19 mouse cellular contexts compared by ENCODE assay signal in genomic region chr3:142924831-142925348, GRCm38 (mm10). TPM values are rescaled to one million over a fixed set of nuclear protein-coding genes. Genes with fewer than 3 reads are reported as not detected.
DNase-seq lines count a peak whose midpoint lies in the region; ATAC-seq and TF ChIP-seq lines count a peak whose summit lies in the region.
"Had no signal": no experiment of that assay in that cellular context is flagged by ENCODE, and none has a peak within 500 bp of the region (broad histone marks: within the 10 kb centered on the region; RNA-seq: fewer than 3 reads in every experiment).

No protein-coding gene starts in this region.

- no peaks in the 10 kb centered on the region for H3K4me1 ChIP-seq in forebrain, postnatal 0 days (ENCODE audit: insufficient read depth)
- no peaks in the 10 kb centered on the region for H3K4me1 ChIP-seq in forebrain, embryonic 15.5 days
- H3K4me1 ChIP-seq in midbrain, embryonic 14.5 days (ENCODE audit: control insufficient read depth, insufficient read depth, low read length): no peaks in the 10 kb centered on the region
- no peaks in the 10 kb centered on the region for H3K4me1 ChIP-seq in midbrain, embryonic 10.5 days
- H3K4me1 ChIP-seq in stomach, postnatal 0 days (replicated peaks; ENCODE audit: control insufficient read depth, insufficient read depth): no peaks in the 10 kb centered on the region
- H3K4me1 ChIP-seq: embryonic facial prominence, embryonic 10.5 days; neural tube, embryonic 12.5 days had no signal

- no peaks in the 10 kb centered on the region for H3K9me3 ChIP-seq in forebrain, postnatal 0 days (ENCODE audit: low read length)
- no peaks in the 10 kb centered on the region for H3K9me3 ChIP-seq in forebrain, embryonic 15.5 days
- H3K9me3 ChIP-seq in midbrain, embryonic 14.5 days (ENCODE audit: control insufficient read depth, low read length): no peaks in the 10 kb centered on the region
- no peaks in the 10 kb centered on the region for H3K9me3 ChIP-seq in midbrain, embryonic 10.5 days (replicated peaks)
- H3K9me3 ChIP-seq in stomach, postnatal 0 days (ENCODE audit: control insufficient read depth, low read length): no peaks in the 10 kb centered on the region
- H3K9me3 ChIP-seq: embryonic facial prominence, embryonic 10.5 days; neural tube, embryonic 12.5 days had no signal

- intact Hi-C loops in left cerebral cortex, adult 2 months (cut with DNase I): loop anchor here (10.0 kb wide), 1 partner anchor 150 kb away; no protein-coding TSS in a partner anchor

- TF ChIP-seq EP300 in stomach, postnatal 0 days (optimal IDR thresholded peaks at IDR 0.05): no peak

- ATAC-seq in forebrain, postnatal 0 days: no peak
- no peak for ATAC-seq in forebrain, embryonic 15.5 days (replicated peaks)
- ATAC-seq in midbrain, embryonic 14.5 days (ENCODE audit: low FRiP score, low TSS enrichment): no peak
- no peak for ATAC-seq in stomach, postnatal 0 days (ENCODE audit: low FRiP score, low TSS enrichment)
- ATAC-seq: inflammation-experienced regulatory T-cells, adult 6 months had no signal

- DNase-seq in forebrain, postnatal 0 days: no peak
- DNase-seq in left cerebral cortex, adult 2 months (ENCODE audit: extremely low spot score in 1 of 2, low spot score in 2 of 2): no peak
- no peak for DNase-seq in left cerebral cortex, adult 11 months (ENCODE audit: low spot score)
- peak; percentile 30 for DNase-seq in midbrain, embryonic 14.5 days
- DNase-seq in midbrain, embryonic 10.5 days (ENCODE audit: low spot score): no peak
- no peak for DNase-seq in stomach, postnatal 0 days (ENCODE audit: low spot score)
- DNase-seq in kidney, adult 18-20 months: no peak
- DNase-seq: adrenal gland, postnatal 10 days; cerebellum, adult 9-10 months; heart, postnatal 10 days; spleen, adult 18-20 months; thymus, adult 18-20 months; thymus, postnatal 4 days had no signal

- no peak overlapping the region for H3K4me3 ChIP-seq in forebrain, postnatal 0 days (ENCODE audit: low read depth, low read length)
- no peak overlapping the region for H3K4me3 ChIP-seq in forebrain, embryonic 15.5 days
- no peak overlapping the region for H3K4me3 ChIP-seq in left cerebral cortex, adult 2 months
- no peak overlapping the region for H3K4me3 ChIP-seq in midbrain, embryonic 14.5 days (replicated peaks; ENCODE audit: low read depth, low read length)
- H3K4me3 ChIP-seq in midbrain, embryonic 10.5 days: no peak overlapping the region
- no peak overlapping the region for H3K4me3 ChIP-seq in stomach, postnatal 0 days (ENCODE audit: low read depth, low read length)
- H3K4me3 ChIP-seq: embryonic facial prominence, embryonic 10.5 days; neural tube, embryonic 12.5 days had no signal

- no peak overlapping the region for H3K27ac ChIP-seq in forebrain, postnatal 0 days (ENCODE audit: low read depth, low read length)
- H3K27ac ChIP-seq in forebrain, embryonic 15.5 days (replicated peaks): no peak overlapping the region
- H3K27ac ChIP-seq in left cerebral cortex, adult 2 months: no peak overlapping the region
- H3K27ac ChIP-seq in midbrain, embryonic 14.5 days (replicated peaks; ENCODE audit: low read depth, low read length): no peak overlapping the region
- no peak overlapping the region for H3K27ac ChIP-seq in midbrain, embryonic 10.5 days (replicated peaks)
- no peak overlapping the region for H3K27ac ChIP-seq in stomach, postnatal 0 days (replicated peaks)
- H3K27ac ChIP-seq: embryonic facial prominence, embryonic 10.5 days; neural tube, embryonic 12.5 days had no signal

- H3K9ac ChIP-seq in forebrain, postnatal 0 days: no peak overlapping the region
- no peak overlapping the region for H3K9ac ChIP-seq in forebrain, embryonic 15.5 days (replicated peaks)
- H3K9ac ChIP-seq in midbrain, embryonic 14.5 days (replicated peaks; ENCODE audit: low read length): no peak overlapping the region
- no peak overlapping the region for H3K9ac ChIP-seq in stomach, postnatal 0 days (ENCODE audit: low read length)
- H3K9ac ChIP-seq: neural tube, embryonic 12.5 days had no signal

- H3K4me2 ChIP-seq in forebrain, postnatal 0 days (ENCODE audit: low read depth): no peak overlapping the region
- H3K4me2 ChIP-seq in forebrain, embryonic 15.5 days (replicated peaks): no peak overlapping the region
- H3K4me2 ChIP-seq in midbrain, embryonic 14.5 days (ENCODE audit: low read length): no peak overlapping the region
- no peak overlapping the region for H3K4me2 ChIP-seq in stomach, postnatal 0 days (replicated peaks; ENCODE audit: low read depth)
- H3K4me2 ChIP-seq: heart, embryonic 11.5 days; liver, embryonic 11.5 days; neural tube, embryonic 12.5 days had no signal

- H3K27me3 ChIP-seq in forebrain, postnatal 0 days (ENCODE audit: insufficient read depth, low read length): no peaks in the 10 kb centered on the region
- H3K27me3 ChIP-seq in forebrain, embryonic 15.5 days: no peaks in the 10 kb centered on the region
- H3K27me3 ChIP-seq in midbrain, embryonic 14.5 days (ENCODE audit: control insufficient read depth, insufficient read depth, low read length): no peaks in the 10 kb centered on the region
- no peaks in the 10 kb centered on the region for H3K27me3 ChIP-seq in midbrain, embryonic 10.5 days (ENCODE audit: low read depth, poor library complexity, severe bottlenecking)
- H3K27me3 ChIP-seq in stomach, postnatal 0 days (ENCODE audit: control insufficient read depth, insufficient read depth, low read length): no peaks in the 10 kb centered on the region
- H3K27me3 ChIP-seq: neural tube, embryonic 12.5 days had no signal

- H3K36me3 ChIP-seq in forebrain, postnatal 0 days (ENCODE audit: insufficient read depth): no peaks in the 10 kb centered on the region
- no peaks in the 10 kb centered on the region for H3K36me3 ChIP-seq in forebrain, embryonic 15.5 days
- H3K36me3 ChIP-seq in midbrain, embryonic 14.5 days (ENCODE audit: control insufficient read depth, insufficient read depth, low read length): no peaks in the 10 kb centered on the region
- no peaks in the 10 kb centered on the region for H3K36me3 ChIP-seq in midbrain, embryonic 10.5 days
- no peaks in the 10 kb centered on the region for H3K36me3 ChIP-seq in stomach, postnatal 0 days (ENCODE audit: control insufficient read depth, insufficient read depth, low read length)
- H3K36me3 ChIP-seq: embryonic facial prominence, embryonic 10.5 days; neural tube, embryonic 12.5 days had no signal

- 0 out of 2 replicates have a peak, but pooled peaks have one; percentile 14 for TF ChIP-seq CTCF in forebrain, postnatal 0 days (IDR thresholded peaks at IDR 0.05; ENCODE audit: low read depth)
- peak; percentile 53 for TF ChIP-seq CTCF in left cerebral cortex, adult 2 months (IDR thresholded peaks at IDR 0.05)
- peak; percentile 43 for TF ChIP-seq CTCF in stomach, postnatal 0 days (IDR thresholded peaks at IDR 0.05; ENCODE audit: low read depth)

- WGBS in forebrain, postnatal 0 days: 84% methylated on average over 2 of the region's 2 CpGs
- 87% methylated on average over 2 of the region's 2 CpGs for WGBS in forebrain, embryonic 15.5 days
- 82% methylated on average over 2 of the region's 2 CpGs for WGBS in midbrain, embryonic 14.5 days
- WGBS in midbrain, embryonic 10.5 days: 93% methylated on average over 2 of the region's 2 CpGs
- 67% methylated on average over 2 of the region's 2 CpGs for WGBS in stomach, postnatal 0 days

RNA-seq across cellular contexts. Expression of gene Pkn2, which starts 43.1 kb away (rescaled TPM):
- total RNA-seq in forebrain, postnatal 0 days (2014; rRNA removed): 34.5 and 34.6 TPM in 2 replicates
- 16.1 and 18.4 TPM in 2 replicates for polyA plus RNA-seq in forebrain, postnatal 0 days (2015; fragmentation: Nextera tagmentation; extraction: Ambion mirVana)
- 33.3 and 34.2 TPM in 2 replicates for polyA plus RNA-seq in forebrain, embryonic 15.5 days (2015; fragmentation: Nextera tagmentation; extraction: Ambion mirVana)
- 10 to 100 TPM; 37.0 to 39.8 TPM for total RNA-seq in left cerebral cortex, adult 2 months (2021)
- 24.7 and 30.9 TPM in 2 replicates for polyA plus RNA-seq in midbrain, embryonic 14.5 days (2014; fragmentation: Nextera tagmentation; extraction: Ambion mirVana)
- polyA plus RNA-seq in midbrain, embryonic 10.5 days (2016; fragmentation: Nextera tagmentation; extraction: Ambion mirVana): 46.5 and 53.5 TPM in 2 replicates
- polyA plus RNA-seq in stomach, postnatal 0 days (2015; fragmentation: Nextera tagmentation; extraction: Ambion mirVana): 32.4 and 38.7 TPM in 2 replicates
